Mouse (Mus musculus): ENCODE results near the gene Cfap61. TPM values are rescaled to one million over a fixed set of nuclear protein-coding genes. Genes with fewer than 3 reads are reported as not detected.

Cfap61 gene
- polyA plus RNA-seq, 1 experiment, result not detected

GRCm38 (mm10) chr2:146087411-146087810 is 152.8 kb downstream of the Cfap61 start:
- TF ChIP-seq GATA1 (IDR thresholded peaks at IDR 0.05; ENCODE audit: low read length), result no peak

DNA sequence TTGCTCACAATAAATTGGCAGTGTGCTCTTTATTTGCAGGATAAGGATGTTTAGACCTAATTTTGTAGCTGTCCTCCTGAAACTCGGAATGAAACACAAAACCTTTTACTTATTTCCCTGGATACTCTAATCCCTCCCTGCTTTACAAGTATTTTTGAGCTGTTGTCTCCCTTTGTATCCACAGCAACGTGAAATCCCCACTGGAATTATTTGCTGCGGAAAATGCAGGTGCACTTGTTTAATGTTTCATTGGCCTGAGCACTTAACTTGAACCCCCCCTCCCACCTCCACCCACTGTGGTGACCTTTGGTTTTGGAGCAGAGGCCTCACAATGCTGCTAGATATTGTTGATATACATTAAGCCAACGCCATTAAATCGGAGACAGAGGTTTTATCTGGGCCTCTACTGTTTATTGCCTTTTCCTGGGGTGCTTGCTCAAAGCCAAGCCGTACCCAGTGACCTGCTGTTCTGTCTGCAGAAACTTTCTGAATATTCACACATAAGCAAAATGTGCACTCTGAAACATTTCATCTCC is 154.6 kb downstream of the Cfap61 start:
- TF ChIP-seq GATA1 (IDR thresholded peaks at IDR 0.05; ENCODE audit: low read length), result no peak

DNA sequence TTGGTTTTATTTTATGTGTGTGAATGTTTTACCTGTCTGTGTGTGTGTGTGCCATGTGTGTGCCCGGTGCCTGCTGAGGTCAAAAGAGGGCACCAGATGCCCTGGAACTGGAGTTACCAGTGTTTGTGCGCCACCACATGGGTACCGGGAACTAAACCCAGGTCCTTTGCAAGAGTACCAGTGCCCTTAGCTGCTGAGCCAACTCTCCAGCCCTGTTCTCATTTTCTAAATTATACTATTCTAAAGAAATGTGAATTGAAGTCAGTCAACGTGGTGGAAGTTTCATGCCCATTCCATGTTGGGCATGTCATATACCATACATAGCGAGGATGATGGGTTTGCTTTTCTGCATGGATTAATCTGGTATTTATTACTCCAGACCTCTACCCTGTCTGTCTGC is 162.9 kb downstream of the Cfap61 start:
- TF ChIP-seq GATA1 (IDR thresholded peaks at IDR 0.05; ENCODE audit: low read length), result no peak

- no peak for TF ChIP-seq GATA1 (IDR thresholded peaks at IDR 0.05; ENCODE audit: low read length)
Observed at GRCm38 (mm10) chr2:146098853-146099717, 164.5 kb downstream of the Cfap61 start.

- TF ChIP-seq GATA1 (IDR thresholded peaks at IDR 0.05; ENCODE audit: low read length), result no peak
Observed at GRCm38 (mm10) chr2:146099838-146100237, 165.3 kb downstream of the Cfap61 start.

- TF ChIP-seq GATA1 (IDR thresholded peaks at IDR 0.05; ENCODE audit: low read length), result no peak
Observed at GRCm38 (mm10) chr2:146100489-146101060, 166.0 kb downstream of the Cfap61 start.

DNA sequence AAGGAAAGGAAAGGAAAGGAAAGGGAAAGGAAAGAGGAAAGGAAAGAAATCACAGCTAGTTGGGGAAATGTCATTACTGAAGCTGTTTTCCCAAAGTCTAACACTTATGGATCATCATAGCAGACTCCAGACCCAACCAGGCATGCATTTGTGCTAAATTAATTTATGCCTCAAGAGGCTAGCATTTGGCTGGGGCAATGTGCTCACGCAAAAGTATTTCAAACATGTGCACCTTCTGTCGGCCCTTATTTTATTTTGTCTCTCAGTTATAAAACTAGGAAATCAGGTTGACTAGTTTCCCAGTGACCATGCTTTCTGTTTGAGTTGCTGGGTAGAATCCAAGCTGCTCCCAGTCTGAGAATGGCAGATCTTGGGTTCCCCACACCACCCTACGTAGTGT is 168.0 kb downstream of the Cfap61 start:
- no peak for TF ChIP-seq GATA1 (IDR thresholded peaks at IDR 0.05; ENCODE audit: low read length)

GRCm38 (mm10) chr2:146105341-146105740 is 170.8 kb downstream of the Cfap61 start:
- TF ChIP-seq GATA1 (IDR thresholded peaks at IDR 0.05; ENCODE audit: low read length), result no peak

DNA sequence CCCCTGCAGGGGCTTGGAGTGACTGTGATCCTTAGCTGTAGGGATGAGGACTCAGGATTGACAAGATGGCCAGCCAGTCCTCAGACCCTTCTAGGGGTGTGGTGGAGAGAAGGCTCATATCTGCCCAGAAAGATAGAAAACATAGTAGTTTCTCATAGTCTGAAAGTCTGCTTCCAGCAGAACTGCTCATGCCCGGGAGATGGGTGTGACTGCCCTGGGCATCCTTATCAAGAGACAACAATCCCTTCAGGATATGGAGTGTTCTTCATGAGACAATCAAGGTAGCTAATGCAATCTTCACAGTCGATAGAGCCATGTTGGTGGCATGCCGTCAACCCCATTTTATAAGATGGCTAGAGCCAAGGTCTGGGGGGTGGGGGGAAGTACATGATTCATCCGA is 173.4 kb downstream of the Cfap61 start:
- no peak for TF ChIP-seq GATA1 (IDR thresholded peaks at IDR 0.05; ENCODE audit: low read length)

GRCm38 (mm10) chr2:146109921-146110320 is 175.3 kb downstream of the Cfap61 start:
- TF ChIP-seq GATA1 (IDR thresholded peaks at IDR 0.05; ENCODE audit: low read length), result no peak

GRCm38 (mm10) chr2:146116282-146116681 is 181.7 kb downstream of the Cfap61 start:
- TF ChIP-seq GATA1 (IDR thresholded peaks at IDR 0.05; ENCODE audit: low read length), result no peak

DNA sequence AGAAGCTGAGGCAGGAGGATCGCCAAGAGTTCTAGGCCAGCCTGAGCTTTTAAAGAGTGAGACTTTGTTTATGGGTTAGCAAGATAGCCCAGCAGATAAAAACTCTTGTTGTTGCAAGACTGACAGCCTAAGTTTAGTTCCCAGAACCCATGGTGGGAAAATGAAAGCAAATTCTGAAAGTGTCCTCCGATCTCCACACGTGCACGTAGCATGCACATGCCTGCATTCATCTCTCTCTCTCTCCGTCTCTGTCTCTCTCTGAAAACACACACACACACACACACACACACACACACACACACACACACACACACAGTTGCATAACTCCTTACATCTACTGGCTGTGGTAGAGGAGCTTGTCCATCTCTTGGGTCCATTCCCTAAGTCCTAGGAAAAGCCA is 182.1 kb downstream of the Cfap61 start:
- no peak for TF ChIP-seq GATA1 (IDR thresholded peaks at IDR 0.05; ENCODE audit: low read length)

DNA sequence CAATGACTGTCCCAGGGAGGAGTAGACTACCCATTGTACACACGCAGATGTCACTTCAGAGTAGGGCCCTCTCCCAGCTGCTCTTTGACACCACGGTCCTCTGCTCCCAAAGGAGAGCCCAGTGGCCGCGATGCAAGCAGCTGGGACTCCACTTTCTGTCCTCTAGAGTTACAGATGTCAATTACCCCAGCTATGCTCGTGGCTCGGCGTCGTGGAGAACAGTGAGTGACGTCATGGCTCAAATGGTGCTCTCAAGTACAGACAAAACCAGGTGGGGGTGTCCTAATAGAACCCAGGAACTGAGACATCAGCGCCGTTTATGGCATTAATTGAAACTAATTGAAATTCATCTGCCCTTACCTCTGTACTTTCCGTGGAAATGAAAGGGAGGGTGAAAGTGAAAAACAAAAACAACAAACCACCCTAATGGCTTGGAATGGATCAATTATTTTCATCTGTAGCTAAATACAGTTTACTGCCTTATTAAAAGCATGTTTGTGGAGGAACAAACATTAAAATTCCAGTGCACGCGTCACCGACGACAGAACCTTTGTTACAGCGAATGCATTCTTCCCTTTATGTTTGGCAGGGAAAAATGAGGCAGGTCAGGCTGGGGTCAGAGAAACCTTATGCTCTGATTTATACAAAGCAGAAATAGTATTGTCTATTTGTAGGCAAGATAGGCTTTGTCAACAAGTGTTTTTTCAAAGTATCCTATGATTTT is 182.8 kb downstream of the Cfap61 start:
- no peak for TF ChIP-seq GATA1 (IDR thresholded peaks at IDR 0.05; ENCODE audit: low read length)

GRCm38 (mm10) chr2:146117915-146118403 is 183.4 kb downstream of the Cfap61 start:
- no peak for TF ChIP-seq GATA1 (IDR thresholded peaks at IDR 0.05; ENCODE audit: low read length)

DNA sequence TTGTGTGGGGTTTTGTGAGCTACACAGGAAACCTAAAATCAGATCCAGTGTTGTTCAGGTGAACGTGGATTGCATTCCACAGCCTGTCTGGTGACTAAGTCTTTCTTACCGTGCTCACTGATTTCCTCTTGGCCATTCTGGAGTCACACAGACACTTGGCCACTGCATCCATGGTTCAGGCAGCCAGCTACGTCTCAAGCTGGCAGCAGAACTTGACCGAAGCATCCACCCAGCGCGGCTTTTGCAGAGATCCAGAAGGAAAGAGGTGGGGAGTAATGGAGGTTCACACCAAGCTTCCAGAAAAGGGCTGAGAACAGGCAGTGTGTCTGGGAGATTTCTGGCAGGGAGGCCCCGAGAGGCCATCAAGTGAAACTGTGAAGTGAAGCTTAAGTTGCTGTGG is 187.0 kb downstream of the Cfap61 start:
- TF ChIP-seq GATA1 (IDR thresholded peaks at IDR 0.05; ENCODE audit: low read length), result no peak

DNA sequence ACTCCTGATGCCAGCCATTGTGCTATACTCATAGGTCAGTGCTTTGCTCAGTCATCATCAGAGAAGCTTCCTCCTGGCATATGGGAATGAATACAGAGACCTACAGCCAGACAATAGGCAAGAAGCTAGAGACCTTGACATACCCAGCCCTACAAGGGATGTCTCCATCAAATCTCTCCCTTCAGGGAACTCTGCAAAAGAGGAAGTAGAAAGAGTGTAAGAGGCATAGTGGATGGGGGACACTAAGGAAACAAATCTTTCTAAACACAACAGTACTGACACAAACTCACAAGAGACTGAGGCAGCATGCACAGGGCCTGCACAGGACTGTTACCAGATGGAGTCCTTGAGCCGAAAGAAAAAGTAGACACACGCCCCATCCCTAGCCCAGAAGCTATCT is 190.5 kb downstream of the Cfap61 start:
- TF ChIP-seq GATA1 (IDR thresholded peaks at IDR 0.05; ENCODE audit: low read length), result no peak
